Mouse (Mus musculus) MEL (cell line): ENCODE results near the gene Itsn1. TPM values are rescaled to one million over a fixed set of nuclear protein-coding genes. Genes with fewer than 3 reads are reported as not detected.

Source experiments
- DNase-seq: peaks from one replicate; pipeline ENCODE4 v3.0.0; 2011; ENCODE audit warnings: low read depth, low spot score
- H3K27ac ChIP-seq: 2 replicates; pipeline ENCODE4 v1.5.1; 2012; ENCODE audit warnings: low read depth, mild to moderate bottlenecking, control low read depth, low read length, moderate library complexity; ENCODE audit not compliant: control insufficient read depth
- H3K27me3 ChIP-seq, 2 experiments: fragments of 150-350 bp in 1 of 2; sonication (generic) in 1 of 2; 2 replicates each; pipeline ENCODE4 v1.6.1; 2012; ENCODE audit warnings: low read length in 2 of 2, mild to moderate bottlenecking in 2 of 2, improper control_type of control experiment in 1 of 2, moderate library complexity in 1 of 2; ENCODE audit not compliant: insufficient read depth in 2 of 2, control insufficient read depth in 1 of 2
- H3K36me3 ChIP-seq, 2 experiments: 2 replicates each; pipeline ENCODE4 v1.6.1; 2012 to 2014; ENCODE audit warnings: low read length in 2 of 2, improper control_type of control experiment in 1 of 2, inconsistent platforms in 1 of 2, mild to moderate bottlenecking in 1 of 2; ENCODE audit not compliant: insufficient read depth in 2 of 2, control insufficient read depth in 1 of 2
- H3K4me1 ChIP-seq, 2 experiments: fragments of 150-350 bp in 1 of 2; sonication (generic) in 1 of 2; 2 replicates each; pipeline ENCODE4 v1.6.1; 2012; ENCODE audit warnings: low read length in 2 of 2, improper control_type of control experiment in 1 of 2, mild to moderate bottlenecking in 1 of 2; ENCODE audit not compliant: insufficient read depth in 2 of 2, control insufficient read depth in 1 of 2
- H3K4me3 ChIP-seq, 2 experiments: fragments of 150-350 bp in 1 of 2; sonication (generic) in 1 of 2; 2 replicates each; pipeline ENCODE4 v1.5.1; 2012; ENCODE audit warnings: low read depth in 2 of 2, low read length in 2 of 2, mild to moderate bottlenecking in 2 of 2, moderate library complexity in 2 of 2, control low read depth in 1 of 2, improper control_type of control experiment in 1 of 2; ENCODE audit not compliant: control insufficient read depth in 1 of 2, insufficient read depth in 1 of 2
- H3K79me2 ChIP-seq: 2 replicates; pipeline ENCODE4 v1.6.1; 2012; ENCODE audit warnings: mild to moderate bottlenecking, low read length, moderate library complexity; ENCODE audit not compliant: control insufficient read depth, poor library complexity, insufficient read depth
- H3K9ac ChIP-seq: 2 replicates; pipeline ENCODE4 v1.6.1; 2012; ENCODE audit warnings: low read depth, mild to moderate bottlenecking, control low read depth, low read length, moderate library complexity; ENCODE audit not compliant: control insufficient read depth, poor library complexity, severe bottlenecking
- H3K9me3 ChIP-seq: fragments of 150-350 bp; sonication (generic); replicated peaks from 2 replicates; pipeline ENCODE4 v1.6.1; 2012; ENCODE audit warnings: mild to moderate bottlenecking, low read length, improper control_type of control experiment, moderate library complexity; ENCODE audit not compliant: insufficient read depth
- BHLHE40 ChIP-seq: IDR thresholded peaks from 2 replicates; pipeline ENCODE4 v1.6.1; 2012; ENCODE audit warnings: low read depth, mild to moderate bottlenecking, inconsistent platforms, low read length, improper control_type of control experiment, borderline replicate concordance
- CHD1 ChIP-seq: IDR thresholded peaks from 2 replicates; pipeline ENCODE4 v1.6.1; 2012; ENCODE audit warnings: low read depth, mild to moderate bottlenecking, inconsistent platforms, low read length, improper control_type of control experiment
- CHD2 ChIP-seq: IDR thresholded peaks from 2 replicates; pipeline ENCODE4 v1.6.1; 2011; ENCODE audit warnings: low read length, improper control_type of control experiment
- CTCF ChIP-seq, 3 experiments: IDR thresholded peaks in 2 of 3; conservative IDR thresholded peaks in 1 of 3; 2 replicates each; pipeline ENCODE4 v1.5.1; 2011 to 2012; ENCODE audit warnings: low read length in 3 of 3, low read depth in 2 of 3, mild to moderate bottlenecking in 2 of 3, improper control_type of control experiment in 1 of 3, inconsistent platforms in 1 of 3, mixed read lengths in 1 of 3, moderate library complexity in 1 of 3; ENCODE audit not compliant: control insufficient read depth in 1 of 3, insufficient read depth in 1 of 3, poor library complexity in 1 of 3, severe bottlenecking in 1 of 3
- ELF1 ChIP-seq: IDR thresholded peaks from 2 replicates; pipeline ENCODE4 v1.6.1; 2014; ENCODE audit warnings: low read depth, mild to moderate bottlenecking, inconsistent platforms, low read length, improper control_type of control experiment, moderate library complexity
- ETS1 ChIP-seq: IDR thresholded peaks from 2 replicates; pipeline ENCODE4 v1.6.1; 2012; ENCODE audit warnings: low read depth, mild to moderate bottlenecking, inconsistent platforms, low read length, improper control_type of control experiment, moderate library complexity
- GABPA ChIP-seq: IDR thresholded peaks from 2 replicates; pipeline ENCODE4 v1.6.1; 2012; ENCODE audit warnings: low read depth, mild to moderate bottlenecking, inconsistent platforms, low read length, improper control_type of control experiment, moderate library complexity
- HCFC1 ChIP-seq: IDR thresholded peaks from 2 replicates; pipeline ENCODE4 v1.6.1; 2012; ENCODE audit warnings: low read depth, mild to moderate bottlenecking, inconsistent platforms, low read length, improper control_type of control experiment, moderate library complexity
- JUND ChIP-seq: IDR thresholded peaks from 2 replicates; pipeline ENCODE4 v1.6.1; 2011; ENCODE audit warnings: low read depth, mild to moderate bottlenecking, improper control_type of control experiment, low read length
- MAFK ChIP-seq: IDR thresholded peaks from 2 replicates; pipeline ENCODE4 v1.6.1; 2011; ENCODE audit warnings: low read depth, mild to moderate bottlenecking, low read length, improper control_type of control experiment, borderline replicate concordance
- MAX ChIP-seq: IDR thresholded peaks from 2 replicates; pipeline ENCODE4 v1.6.1; 2011; ENCODE audit warnings: low read length, improper control_type of control experiment
- MAZ ChIP-seq: IDR thresholded peaks from 2 replicates; pipeline ENCODE4 v1.6.1; 2012; ENCODE audit warnings: low read depth, mild to moderate bottlenecking, inconsistent platforms, low read length, improper control_type of control experiment
- MYB ChIP-seq: IDR thresholded peaks from 2 replicates; pipeline ENCODE4 v1.6.1; 2011; ENCODE audit warnings: mild to moderate bottlenecking, low read depth, low read length, improper control_type of control experiment
- MYC ChIP-seq: IDR thresholded peaks from 2 replicates; pipeline ENCODE4 v1.6.1; 2011; ENCODE audit warnings: low read depth, mild to moderate bottlenecking, low read length, improper control_type of control experiment, moderate library complexity
- NELFE ChIP-seq: IDR thresholded peaks from 2 replicates; pipeline ENCODE4 v1.6.1; 2011; ENCODE audit warnings: low read depth, low read length, improper control_type of control experiment
- POLR2AphosphoS5 ChIP-seq: IDR thresholded peaks from 2 replicates; pipeline ENCODE4 v1.6.1; 2012; ENCODE audit warnings: low read depth, borderline replicate concordance, mild to moderate bottlenecking, inconsistent platforms, low read length, moderate library complexity, mixed read lengths
- RAD21 ChIP-seq: IDR thresholded peaks from 2 replicates; pipeline ENCODE4 v1.6.1; 2011; ENCODE audit warnings: mild to moderate bottlenecking, low read depth, low read length, improper control_type of control experiment
- SIN3A ChIP-seq: IDR thresholded peaks from 2 replicates; pipeline ENCODE4 v1.6.1; 2012; ENCODE audit warnings: low read length, improper control_type of control experiment, inconsistent platforms
- SMC3 ChIP-seq: IDR thresholded peaks from 2 replicates; pipeline ENCODE4 v1.6.1; 2011; ENCODE audit warnings: low read depth, low read length, improper control_type of control experiment
- TAL1 ChIP-seq: IDR thresholded peaks from 2 replicates; pipeline ENCODE4 v1.6.1; 2012; ENCODE audit warnings: mild to moderate bottlenecking, inconsistent platforms, low read length, moderate library complexity, mixed read lengths
- TCF12 ChIP-seq: IDR thresholded peaks from 2 replicates; pipeline ENCODE4 v1.6.1; 2014; ENCODE audit warnings: low read depth, mild to moderate bottlenecking, inconsistent platforms, low read length, improper control_type of control experiment, moderate library complexity
- USF1 ChIP-seq: IDR thresholded peaks from 2 replicates; pipeline ENCODE4 v1.6.1; 2014; ENCODE audit warnings: low read depth, mild to moderate bottlenecking, inconsistent platforms, low read length, improper control_type of control experiment, moderate library complexity
- ZC3H11A ChIP-seq: IDR thresholded peaks from 2 replicates; pipeline ENCODE4 v1.6.1; 2012; ENCODE audit warnings: low read depth, mild to moderate bottlenecking, inconsistent platforms, low read length, improper control_type of control experiment
- polyA plus RNA-seq, 2 experiments: library from polyadenylated mRNA; stranded (reverse) in 1 of 2; unstranded in 1 of 2; fragments of >175 nt in 1 of 2; fragments of >200 nt in 1 of 2; gene quantifications; 2 replicates each; pipeline versions ENCODE4 v1.2.1 to v1.2.4; 2012; ENCODE audit warnings: low replicate concordance in 2 of 2, low read depth in 1 of 2; ENCODE audit not compliant: insufficient read length in 2 of 2, insufficient read depth in 1 of 2, missing spikeins in 1 of 2
- total RNA-seq: library from RNA; depleted of rRNA; stranded (reverse); fragments of 300-350 nt; gene quantifications from 2 replicates; pipeline ENCODE4 v1.2.3, GENCODE M21; 2012

Itsn1 gene
- total and polyA plus RNA-seq, 3 experiments, result 14.7 to 36.5 TPM; not detected in 1

- DNase-seq, result no peak
- peaks cover 0 to 3% of the 10 kb centered on the region in 2 experiments; a peak in 1 of 4 replicates for H3K36me3 ChIP-seq
- TF ChIP-seq USF1 (no peak), BHLHE40 (no peak), ELF1 (no peak), ZC3H11A (no peak), MYC (no peak), CHD1 (no peak), SIN3A (no peak), MAFK (no peak), JUND (no peak), SMC3 (no peak), ETS1 (no peak), MYB (no peak), CHD2 (no peak), NELFE (no peak), HCFC1 (no peak)
- H3K27me3 ChIP-seq, result no peaks in the 10 kb centered on the region
- no peak overlapping the region for H3K27ac ChIP-seq
- H3K4me3 ChIP-seq, result no peak overlapping the region
- no peak overlapping the region for H3K9ac ChIP-seq
- H3K79me2 ChIP-seq, result no peaks in the 10 kb centered on the region
- H3K4me1 ChIP-seq, result no peaks in the 10 kb centered on the region
- H3K9me3 ChIP-seq, result no peaks in the 10 kb centered on the region
Observed at GRCm38 (mm10) chr16:91743055-91743454, 14.0 kb downstream of the Itsn1 start.

GRCm38 (mm10) chr16:91746101-91746950 lies 17.2 kb downstream of the Itsn1 start:
- peaks cover 0 to 3% of the 10 kb centered on the region in 2 experiments; a peak in 1 of 4 replicates for H3K36me3 ChIP-seq
- H3K27me3 ChIP-seq, result no peaks in the 10 kb centered on the region
- H3K4me3 ChIP-seq, result no peak overlapping the region
- no peak overlapping the region for H3K27ac ChIP-seq
- peak; percentile 29 for DNase-seq
- no peaks in the 10 kb centered on the region for H3K4me1 ChIP-seq
- no peaks in the 10 kb centered on the region for H3K79me2 ChIP-seq
- TF ChIP-seq RAD21, result no peak
- TF ChIP-seq MYC, result no peak
- TF ChIP-seq POLR2AphosphoS5, result no peak
- TF ChIP-seq CTCF (IDR thresholded peaks at IDR 0.05 in 2 of 3, conservative IDR thresholded peaks at IDR 0.05 in 1 of 3; ENCODE audit: control insufficient read depth in 1 of 3, insufficient read depth in 1 of 3, low read depth in 2 of 3, low read length in 3 of 3, poor library complexity in 1 of 3, severe bottlenecking in 1 of 3), result no peak
- no peak for TF ChIP-seq SMC3
- TF ChIP-seq HCFC1, result no peak
- TF ChIP-seq GABPA, result no peak
- TF ChIP-seq MAX, result no peak
- no peak for TF ChIP-seq TCF12
- TF ChIP-seq MAZ, result no peak
- no peak for TF ChIP-seq TAL1
- no peak for TF ChIP-seq MAFK
- TF ChIP-seq CHD2, result no peak
- no peaks in the 10 kb centered on the region for H3K9me3 ChIP-seq
- H3K9ac ChIP-seq, result no peak overlapping the region
